Mouse (Mus musculus): ENCODE measurements around the gene Nek2. TPM values are rescaled to one million over a fixed set of nuclear protein-coding genes. Genes with fewer than 3 reads are reported as not detected.
A peak's percentile ranks its signal among the peaks of the same experiment; 100 is the strongest.

The Nek2 gene
- polyA plus RNA-seq, 2 experiments: 14.4 to 28.8 TPM

DNA sequence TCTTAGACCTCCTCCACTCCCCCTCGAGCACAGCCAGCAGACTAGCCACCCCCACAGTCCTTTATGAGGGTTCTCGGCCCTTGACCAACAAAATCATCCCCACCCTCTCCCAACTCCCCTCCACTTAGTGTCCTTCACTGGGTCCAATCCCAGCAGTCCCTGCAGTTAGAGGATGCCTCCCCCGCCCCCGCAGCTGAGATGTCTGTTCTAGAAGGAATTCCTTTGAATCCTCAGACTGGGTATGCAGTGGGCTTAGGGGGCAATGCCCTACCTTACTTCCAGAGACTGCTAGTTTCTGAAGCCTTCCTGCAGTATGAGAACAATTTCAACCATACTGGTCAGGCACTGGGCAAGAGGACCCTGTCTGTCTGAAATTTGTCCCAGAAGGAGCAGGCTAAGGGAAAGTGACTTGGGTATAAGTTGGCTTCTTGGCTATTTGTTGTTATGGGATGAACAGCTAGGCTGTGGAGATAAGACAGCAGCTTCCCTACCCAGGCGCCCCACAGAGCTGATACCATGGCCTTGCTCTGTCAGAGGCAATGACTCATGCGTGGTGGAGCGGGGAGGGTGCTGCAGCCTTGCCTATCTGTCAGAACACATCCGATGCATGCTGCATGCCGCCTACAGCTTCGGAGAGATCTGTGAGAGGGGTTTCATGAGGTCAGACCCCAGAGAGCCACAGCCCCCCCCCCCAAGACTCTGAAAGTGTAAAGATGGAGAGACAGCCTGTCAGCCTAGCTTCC lies 34.1 kb downstream of the Nek2 start:
- WGBS (ENCODE audit: insufficient replicate concordance): 21% methylated on average over 10 of the region's 10 CpGs
- Histone ChIP-seq H3K4me2 (ENCODE audit: low read depth) (peak overlapping the region; percentile 80), H3K27me3 (ENCODE audit: control insufficient read depth, insufficient read depth, low read length) (no peaks in the 10 kb centered on the region), H3K4me3 (ENCODE audit: insufficient read depth in 1 of 2, low read depth in 2 of 2, low read length in 2 of 2) (peak overlapping the region; percentile 23 to 35), H3K4me1 (replicated peaks; ENCODE audit: control insufficient read depth in 2 of 2, insufficient read depth in 2 of 2, low read length in 1 of 2) (peaks cover 37 to 45% of the 10 kb centered on the region in 2 experiments), H3K27ac (peak overlapping the region; percentile 97), H3K9ac (replicated peaks) (peak overlapping the region; percentile 80), H3K9me3 (ENCODE audit: control insufficient read depth, low read length) (no peaks in the 10 kb centered on the region), H3K36me3 (replicated peaks; ENCODE audit: control insufficient read depth, insufficient read depth, low read depth) (no peaks in the 10 kb centered on the region)
- peak; percentile 86 to 92 (median 91) for DNase-seq (ENCODE audit: low read depth in 3 of 3, low spot score in 3 of 3)
- peak; percentile 99 for ATAC-seq (ENCODE audit: insufficient read depth)
- peak; percentile 91 for TF ChIP-seq EP300 (IDR thresholded peaks at IDR 0.05; ENCODE audit: low read depth)
- no peak; the same call in 1 of the 2 replicates for TF ChIP-seq CTCF (IDR thresholded peaks at IDR 0.05; ENCODE audit: low read depth)

DNA sequence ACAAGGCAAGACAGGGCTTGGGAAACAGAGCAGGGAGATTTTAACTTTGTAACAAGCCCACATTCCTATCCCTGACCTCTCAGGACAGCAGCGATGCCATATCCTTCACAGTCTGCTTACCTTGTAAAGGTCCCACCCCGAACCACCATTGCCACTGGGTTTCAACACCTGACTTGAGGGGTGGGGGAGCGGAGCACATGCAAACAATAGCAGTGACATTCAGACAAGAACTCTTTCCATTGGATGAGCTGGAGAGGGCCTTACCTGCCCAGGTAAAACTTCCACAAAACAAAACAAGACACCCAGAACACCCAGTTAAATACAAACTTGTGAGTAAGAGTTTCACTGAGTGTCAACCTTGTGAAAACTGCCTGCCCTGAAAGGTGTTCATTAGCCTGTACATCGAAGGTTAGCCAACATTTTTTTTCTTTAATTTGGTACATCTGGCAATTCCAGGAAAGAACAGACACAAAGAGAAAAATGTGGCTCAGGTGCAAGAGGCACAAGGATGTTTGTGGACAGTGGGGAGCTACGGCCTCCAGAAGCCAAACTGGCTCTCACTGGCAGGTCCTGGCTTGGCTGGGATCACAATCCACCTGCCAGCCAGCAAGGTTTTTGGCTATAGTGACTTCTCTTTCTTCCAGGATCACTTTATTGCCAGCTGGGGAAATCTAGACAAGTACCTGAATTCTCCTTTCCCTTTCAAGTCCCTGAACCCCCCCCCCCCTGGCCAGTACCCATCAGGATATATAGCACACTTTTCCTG lies 35.8 kb downstream of the Nek2 start:
- 81% methylated on average over 5 of the region's 5 CpGs for WGBS (ENCODE audit: insufficient replicate concordance)
- H3K9ac ChIP-seq (replicated peaks): peak overlapping the region; percentile 68; the same call in 1 of the 2 replicates
- no peaks in the 10 kb centered on the region for H3K27me3 ChIP-seq (ENCODE audit: control insufficient read depth, insufficient read depth, low read length)
- DNase-seq (ENCODE audit: low read depth in 3 of 3, low spot score in 3 of 3): no peak
- H3K4me3 ChIP-seq (ENCODE audit: insufficient read depth in 1 of 2, low read depth in 2 of 2, low read length in 2 of 2): no peak overlapping the region
- ATAC-seq (ENCODE audit: insufficient read depth): no peak
- H3K4me1 ChIP-seq (replicated peaks; ENCODE audit: control insufficient read depth in 2 of 2, insufficient read depth in 2 of 2, low read length in 1 of 2): peaks cover 37 to 47% of the 10 kb centered on the region in 2 experiments
- H3K27ac ChIP-seq: peak overlapping the region; percentile 97; the same call in 1 of the 2 replicates
- TF ChIP-seq CTCF (IDR thresholded peaks at IDR 0.05; ENCODE audit: low read depth) (no peak), EP300 (IDR thresholded peaks at IDR 0.05; ENCODE audit: low read depth) (no peak)
- H3K36me3 ChIP-seq (replicated peaks; ENCODE audit: control insufficient read depth, insufficient read depth, low read depth): no peaks in the 10 kb centered on the region
- H3K9me3 ChIP-seq (ENCODE audit: control insufficient read depth, low read length): no peaks in the 10 kb centered on the region
- H3K4me2 ChIP-seq (ENCODE audit: low read depth): no peak overlapping the region

DNA sequence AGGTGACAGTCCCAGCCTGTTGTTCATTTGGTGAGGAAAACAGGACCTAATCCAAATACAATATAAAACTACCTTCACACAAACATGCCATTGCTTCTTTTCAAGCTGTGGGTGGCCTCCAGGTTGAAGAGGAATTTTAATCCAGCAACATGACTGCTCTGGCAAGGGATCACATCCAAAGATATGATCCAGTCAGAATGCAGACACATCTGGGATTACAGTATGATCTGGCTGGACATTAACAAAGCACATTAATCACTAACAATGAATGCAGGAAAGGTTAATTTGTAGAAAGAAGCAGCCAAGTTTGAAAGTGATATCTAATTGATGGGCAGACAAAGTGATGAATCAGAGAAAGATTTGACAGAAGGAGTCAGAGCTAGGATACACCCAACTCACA lies 36.9 kb downstream of the Nek2 start:
- Histone ChIP-seq H3K4me1 (replicated peaks; ENCODE audit: control insufficient read depth in 2 of 2, insufficient read depth in 2 of 2, low read length in 1 of 2) (peaks cover 32 to 38% of the 10 kb centered on the region in 2 experiments), H3K4me2 (ENCODE audit: low read depth) (no peak overlapping the region), H3K27ac (no peak overlapping the region), H3K9ac (replicated peaks) (no peak overlapping the region), H3K4me3 (ENCODE audit: insufficient read depth in 1 of 2, low read depth in 2 of 2, low read length in 2 of 2) (no peak overlapping the region), H3K27me3 (ENCODE audit: control insufficient read depth, insufficient read depth, low read length) (no peaks in the 10 kb centered on the region), H3K9me3 (ENCODE audit: control insufficient read depth, low read length) (no peaks in the 10 kb centered on the region), H3K36me3 (replicated peaks; ENCODE audit: control insufficient read depth, insufficient read depth, low read depth) (no peaks in the 10 kb centered on the region)
- ATAC-seq (ENCODE audit: insufficient read depth) (no peak), DNase-seq (ENCODE audit: low read depth in 3 of 3, low spot score in 3 of 3) (no peak)
- TF ChIP-seq CTCF (IDR thresholded peaks at IDR 0.05; ENCODE audit: low read depth) (no peak), EP300 (IDR thresholded peaks at IDR 0.05; ENCODE audit: low read depth) (no peak)

DNA sequence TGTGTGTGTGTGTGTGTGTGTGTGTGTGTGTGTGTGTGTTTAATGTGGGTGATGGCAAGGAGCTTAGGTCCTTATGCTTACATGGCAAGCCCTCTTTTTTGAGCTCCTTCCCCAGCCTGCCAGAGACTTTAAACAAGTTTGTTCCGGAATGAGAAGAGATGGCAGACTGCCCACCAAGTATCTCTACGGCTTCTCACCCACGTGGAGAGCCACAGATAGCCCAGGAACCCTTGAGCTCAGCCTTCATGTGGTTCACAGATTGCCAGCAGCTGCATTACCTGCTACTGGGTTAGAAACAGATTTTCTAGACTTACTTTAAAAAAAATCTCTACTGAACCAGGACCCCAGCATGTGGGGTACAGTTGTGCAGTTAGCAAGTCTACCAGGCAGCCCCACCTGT lies 38.6 kb downstream of the Nek2 start:
- DNase-seq (ENCODE audit: low read depth in 3 of 3, low spot score in 3 of 3) (no peak), ATAC-seq (ENCODE audit: insufficient read depth) (no peak)
- no peak for TF ChIP-seq CTCF (IDR thresholded peaks at IDR 0.05; ENCODE audit: low read depth)
- no peak for TF ChIP-seq EP300 (IDR thresholded peaks at IDR 0.05; ENCODE audit: low read depth)
- Histone ChIP-seq H3K9ac (replicated peaks) (no peak overlapping the region), H3K27me3 (ENCODE audit: control insufficient read depth, insufficient read depth, low read length) (no peaks in the 10 kb centered on the region), H3K4me3 (ENCODE audit: insufficient read depth in 1 of 2, low read depth in 2 of 2, low read length in 2 of 2) (no peak overlapping the region), H3K4me2 (ENCODE audit: low read depth) (no peak overlapping the region), H3K36me3 (replicated peaks; ENCODE audit: control insufficient read depth, insufficient read depth, low read depth) (no peaks in the 10 kb centered on the region), H3K9me3 (ENCODE audit: control insufficient read depth, low read length) (no peaks in the 10 kb centered on the region), H3K27ac (no peak overlapping the region), H3K4me1 (replicated peaks; ENCODE audit: control insufficient read depth in 2 of 2, insufficient read depth in 2 of 2, low read length in 1 of 2) (peaks cover 18 to 22% of the 10 kb centered on the region in 2 experiments)
- WGBS (ENCODE audit: insufficient replicate concordance): 64% methylated on average over 3 of the region's 3 CpGs

DNA sequence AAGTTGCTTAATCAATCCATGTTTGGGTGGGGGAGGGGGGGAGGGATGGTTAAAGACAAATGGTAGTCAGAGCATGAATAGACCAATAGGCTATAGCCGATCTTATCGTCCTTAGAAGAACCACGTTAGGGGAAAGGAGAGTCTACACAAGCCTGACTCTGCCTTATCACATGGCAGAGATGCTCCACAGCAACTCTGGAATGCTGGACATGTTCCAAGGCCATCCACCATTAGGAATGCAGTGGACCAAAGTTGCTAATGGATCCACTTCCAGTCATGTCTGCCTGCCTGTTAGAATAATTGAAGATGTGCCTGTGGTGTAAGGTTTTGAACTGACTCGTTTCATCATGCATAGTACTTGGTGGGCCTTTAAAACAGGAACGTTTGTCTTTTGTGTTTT lies 40.0 kb downstream of the Nek2 start:
- ATAC-seq (ENCODE audit: insufficient read depth): no peak
- no peaks in the 10 kb centered on the region for H3K36me3 ChIP-seq (replicated peaks; ENCODE audit: control insufficient read depth, insufficient read depth, low read depth)
- no peaks in the 10 kb centered on the region for H3K27me3 ChIP-seq (ENCODE audit: control insufficient read depth, insufficient read depth, low read length)
- no peak overlapping the region for H3K27ac ChIP-seq
- no peaks in the 10 kb centered on the region for H3K9me3 ChIP-seq (ENCODE audit: control insufficient read depth, low read length)
- no peak overlapping the region for H3K9ac ChIP-seq (replicated peaks)
- TF ChIP-seq EP300 (IDR thresholded peaks at IDR 0.05; ENCODE audit: low read depth) (no peak), CTCF (IDR thresholded peaks at IDR 0.05; ENCODE audit: low read depth) (no peak)
- no peak for DNase-seq (ENCODE audit: low read depth in 3 of 3, low spot score in 3 of 3)
- WGBS (ENCODE audit: insufficient replicate concordance): 56% methylated on average over 5 of the region's 5 CpGs
- peaks cover 6 to 10% of the 10 kb centered on the region in 2 experiments for H3K4me1 ChIP-seq (replicated peaks; ENCODE audit: control insufficient read depth in 2 of 2, insufficient read depth in 2 of 2, low read length in 1 of 2)
- no peak overlapping the region for H3K4me2 ChIP-seq (ENCODE audit: low read depth)
- no peak overlapping the region for H3K4me3 ChIP-seq (ENCODE audit: insufficient read depth in 1 of 2, low read depth in 2 of 2, low read length in 2 of 2)
